ENCODE assay signal across 12 mouse cellular contexts in the genomic region with DNA sequence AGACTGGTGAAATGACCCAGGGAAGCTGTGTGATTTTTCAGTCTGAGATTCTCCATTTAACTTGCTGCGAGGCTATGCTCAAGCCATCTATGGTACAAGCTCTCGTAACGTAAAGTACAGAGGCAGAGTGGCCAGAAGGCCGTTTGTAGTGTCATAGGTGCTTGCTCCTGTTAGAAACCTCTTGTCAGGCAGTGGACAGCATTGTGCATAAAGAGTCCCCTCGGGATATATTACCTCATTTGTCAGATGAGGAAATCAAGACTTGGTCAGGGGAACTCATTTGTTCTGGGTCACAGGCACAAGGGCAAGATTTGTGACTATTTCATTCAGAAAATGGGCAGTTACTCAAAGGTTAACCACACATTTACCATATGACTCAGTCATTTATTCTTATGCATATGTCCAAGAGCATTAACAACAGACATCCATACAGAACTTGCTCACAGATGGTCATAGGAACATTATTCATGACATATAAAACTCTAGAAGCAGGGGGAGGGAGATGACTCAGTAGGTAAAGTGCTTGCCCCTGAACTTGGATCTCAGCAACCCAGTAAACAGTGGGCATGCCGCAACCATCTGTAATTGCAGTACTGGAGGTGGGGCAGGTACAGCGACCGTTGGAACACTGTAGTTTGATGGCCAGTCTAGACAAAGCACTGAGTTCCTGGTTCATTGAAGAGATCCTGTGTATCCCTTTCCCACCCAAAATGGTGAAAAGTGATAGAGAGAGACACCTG.
"Had no signal": no experiment of that assay in that cellular context is flagged by ENCODE, and none has a peak within 500 bp of the region (broad histone marks: within the 10 kb centered on the region; RNA-seq: fewer than 3 reads in every experiment).

No protein-coding gene starts in this region.

- H3K4me3 ChIP-seq: left cerebral cortex, adult 2 months; limb, embryonic 10.5 days; midbrain, embryonic 12.5 days; neural tube, embryonic 15.5 days had no signal

- DNase-seq: kidney, adult 18-20 months; lung, embryonic 14.5 days; lung, postnatal 10 days; lung, postnatal 4 days; right cerebral cortex, adult 18-20 months; right cerebral cortex, postnatal 25 days; thymus, postnatal 4 days had no signal

- H3K27ac ChIP-seq: left cerebral cortex, adult 2 months; limb, embryonic 10.5 days; liver, embryonic 14.5 days; midbrain, embryonic 12.5 days; neural tube, embryonic 15.5 days had no signal

- H3K36me3 ChIP-seq: limb, embryonic 10.5 days; midbrain, embryonic 12.5 days; neural tube, embryonic 15.5 days had no signal

- H3K9me3 ChIP-seq: limb, embryonic 10.5 days; midbrain, embryonic 12.5 days; neural tube, embryonic 15.5 days had no signal

- H3K9ac ChIP-seq: liver, embryonic 14.5 days; lung, embryonic 14.5 days; midbrain, embryonic 12.5 days; neural tube, embryonic 15.5 days had no signal

- H3K4me2 ChIP-seq: lung, embryonic 14.5 days; midbrain, embryonic 12.5 days; neural tube, embryonic 15.5 days had no signal

- H3K27me3 ChIP-seq: midbrain, embryonic 12.5 days; neural tube, embryonic 15.5 days had no signal

- H3K4me1 ChIP-seq: limb, embryonic 10.5 days; midbrain, embryonic 12.5 days; neural tube, embryonic 15.5 days had no signal
